Mouse (Mus musculus) gastrocnemius, adult 2 months (tissue): ENCODE measurements around the gene Fbrs. TPM values are rescaled to one million over a fixed set of nuclear protein-coding genes. Genes with fewer than 3 reads are reported as not detected.
"Not testable (repeated sequence)": the region's sequence is repeated elsewhere in the genome, so short reads cannot be mapped to it uniquely, and the experiment has no call there.

Source experiments
- DNase-seq: peaks from one replicate; pipeline ENCODE4 v3.0.0; 2022
- H3K27ac ChIP-seq: fragments of 200-600 bp; 2 replicates; pipeline ENCODE4 v1.8.1; 2022; ENCODE audit warnings: mild to moderate bottlenecking
- H3K4me3 ChIP-seq: fragments of 200-600 bp; 2 replicates; pipeline ENCODE4 v1.8.1; 2022; ENCODE audit warnings: mild to moderate bottlenecking, moderate library complexity
- CTCF ChIP-seq: fragments of 200-600 bp; IDR thresholded peaks from 2 replicates; pipeline ENCODE4 v1.8.1; 2022; ENCODE audit warnings: antibody characterized with exemption, mild to moderate bottlenecking, moderate library complexity
- intact Hi-C: fragments of 180-260 bp; cut with DNase I; formaldehyde crosslinking; loops from one replicate; pipeline ENCODE4 v1.15.1; 2025
- total RNA-seq, 2 experiments: library from RNA; stranded (reverse); gene quantifications; 2 replicates each; pipeline ENCODE4 v1.2.3; 2021

The Fbrs gene
- total RNA-seq, 2 experiments from 2014 or later, result 24.1 to 24.7 TPM

DNA sequence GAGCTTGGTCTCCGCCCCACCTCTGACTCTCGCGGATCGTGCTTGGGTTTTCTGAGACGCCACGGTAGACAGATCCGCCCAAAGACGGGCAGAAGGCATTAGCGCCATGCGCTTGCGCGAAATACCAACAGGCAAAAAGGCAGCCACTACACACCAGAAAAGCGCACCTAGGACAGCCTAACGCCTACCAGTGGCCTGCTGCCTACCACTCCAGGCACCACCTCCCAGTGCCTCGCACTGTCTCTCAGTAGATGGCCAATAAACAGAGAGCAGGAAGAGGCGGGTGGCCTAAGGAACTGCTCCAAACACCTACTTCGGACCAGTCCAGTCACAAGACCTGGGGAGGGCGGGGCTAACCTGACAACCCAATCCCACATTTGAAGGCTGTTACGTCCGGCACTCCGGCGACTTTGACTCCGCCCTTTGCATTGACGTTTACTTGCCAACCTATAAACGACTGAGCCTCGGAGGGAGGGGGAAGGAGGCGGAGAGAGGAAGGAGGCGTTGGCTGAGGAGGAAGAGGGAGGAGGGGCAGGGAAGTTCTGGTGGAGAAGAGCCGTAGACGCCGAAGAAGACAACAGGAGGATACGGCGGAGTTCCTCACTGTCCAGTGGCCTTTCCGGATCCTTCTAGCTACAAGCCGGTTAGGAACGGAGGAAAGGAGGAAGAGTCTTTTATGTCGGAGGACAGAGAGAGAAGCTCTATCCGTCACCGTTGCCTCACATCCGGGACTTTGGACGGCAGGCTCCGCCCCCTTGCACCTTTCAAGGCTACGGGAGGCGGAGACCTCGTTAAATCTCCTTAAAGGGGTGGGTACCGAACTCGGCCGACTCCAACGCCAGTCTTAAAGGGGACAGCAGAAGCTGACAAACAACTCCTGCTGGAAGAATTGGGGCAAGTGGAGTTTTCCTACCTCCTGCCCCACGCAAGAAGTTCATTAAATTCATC is 1.0 kb upstream of the Fbrs start:
- TF ChIP-seq CTCF, result no peak
- peak; percentile 99 for DNase-seq
- intact Hi-C loops, result loop anchor here (2.0 to 10.0 kb wide), 2 partner anchors 33 to 113 kb away; partner anchors contain the start of gene Srcap
- peak overlapping the region; percentile 85 for H3K4me3 ChIP-seq
- H3K27ac ChIP-seq, result peak overlapping the region; percentile 94

DNA sequence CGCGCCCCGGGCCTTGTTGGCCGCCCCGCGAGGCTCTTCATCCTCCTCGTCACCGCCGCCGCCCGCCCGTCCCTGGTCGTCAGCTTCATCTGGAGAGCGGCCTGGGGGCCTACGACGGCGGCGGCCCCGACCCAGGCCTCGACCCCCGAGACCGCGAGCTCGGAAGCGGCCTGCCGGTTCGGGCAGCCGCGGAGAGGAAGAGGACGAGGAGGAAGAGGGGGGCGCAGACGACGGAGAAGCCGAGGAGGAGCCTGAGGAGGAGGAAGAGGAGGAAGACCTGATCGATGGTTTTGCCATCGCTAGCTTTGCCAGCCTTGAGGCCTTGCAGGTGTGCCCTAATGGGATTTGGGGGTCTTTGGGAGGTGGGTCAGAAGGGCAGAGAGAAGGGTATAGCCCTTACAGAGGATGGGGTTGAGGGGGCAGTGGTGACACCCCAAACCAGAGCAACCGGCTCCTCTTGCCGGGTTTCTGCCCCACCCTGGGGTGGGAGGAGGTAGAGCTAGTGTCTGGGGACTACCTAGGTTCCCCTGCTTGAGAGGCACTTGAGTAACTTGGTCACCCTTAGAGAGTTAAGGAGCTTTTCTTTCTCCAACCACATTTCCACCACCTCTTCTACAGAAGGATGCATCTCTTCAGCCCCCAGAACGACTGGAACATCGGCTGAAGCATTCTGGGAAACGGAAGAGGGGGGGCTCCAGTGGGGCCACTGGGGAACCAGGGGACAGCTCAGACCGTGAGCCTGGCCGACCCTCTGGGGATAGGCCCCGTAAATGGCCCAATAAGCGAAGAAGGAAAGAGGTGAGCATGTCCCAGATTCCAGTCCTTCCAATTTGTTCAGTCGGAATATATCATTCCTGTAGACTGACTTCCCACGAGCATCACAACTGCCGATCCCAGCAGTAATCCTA is 573 bp downstream of the Fbrs start:
- Histone ChIP-seq H3K4me3 (peak overlapping the region; percentile 85), H3K27ac (peak overlapping the region; percentile 94)
- no peak for DNase-seq
- no peak for TF ChIP-seq CTCF
- intact Hi-C loops, result loop anchor here (2.0 to 10.0 kb wide), 2 partner anchors 31 to 115 kb away; partner anchors contain the start of gene Srcap

DNA sequence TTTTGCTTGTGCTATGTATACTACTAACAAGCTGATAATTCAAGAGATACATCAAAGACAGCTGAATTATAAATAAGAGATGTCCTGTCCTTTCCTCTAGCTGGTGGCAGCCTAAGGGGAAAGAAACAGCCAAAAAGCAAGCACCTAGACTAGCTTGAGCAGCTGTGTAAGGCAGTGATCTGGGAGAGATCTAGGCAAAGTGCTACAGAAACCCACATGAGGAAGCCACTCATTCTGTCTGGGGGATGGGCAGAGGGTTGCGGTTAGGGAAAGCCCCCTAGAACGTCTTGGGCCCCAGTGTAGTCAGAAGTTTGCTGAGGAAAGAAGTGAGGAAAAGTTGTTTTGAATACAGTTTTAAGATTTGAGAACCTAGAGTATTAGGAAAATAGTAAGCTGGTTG is 1.3 kb downstream of the Fbrs start:
- no peak for TF ChIP-seq CTCF
- peak overlapping the region; percentile 94 for H3K27ac ChIP-seq
- DNase-seq, result no peak
- intact Hi-C loops, result no loop called here
- H3K4me3 ChIP-seq, result peak overlapping the region; percentile 85

DNA sequence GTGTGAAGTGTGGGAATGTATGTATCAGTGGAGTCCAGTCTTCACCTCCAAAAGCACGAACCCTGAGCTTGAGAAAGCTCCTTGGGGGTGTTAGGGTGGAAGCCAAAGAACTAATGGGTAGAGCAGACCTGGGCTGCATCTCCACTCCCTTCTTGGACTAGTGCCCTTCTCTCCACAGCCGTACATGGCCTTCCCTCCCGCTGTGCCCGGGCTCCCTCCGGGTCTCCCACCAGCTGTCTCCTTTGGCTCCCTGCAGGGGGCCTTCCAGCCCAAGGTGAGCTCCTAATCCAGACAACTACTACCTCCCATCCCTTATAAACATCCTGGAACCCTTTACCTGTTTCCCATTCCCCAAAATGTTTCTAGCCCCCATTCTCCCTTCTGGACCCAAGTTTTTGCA is 6.4 kb downstream of the Fbrs start:
- no peak for DNase-seq
- no peak for TF ChIP-seq CTCF
- intact Hi-C loops, result no loop called here
- H3K4me3 ChIP-seq, result no peak overlapping the region
- H3K27ac ChIP-seq, result no peak overlapping the region

DNA sequence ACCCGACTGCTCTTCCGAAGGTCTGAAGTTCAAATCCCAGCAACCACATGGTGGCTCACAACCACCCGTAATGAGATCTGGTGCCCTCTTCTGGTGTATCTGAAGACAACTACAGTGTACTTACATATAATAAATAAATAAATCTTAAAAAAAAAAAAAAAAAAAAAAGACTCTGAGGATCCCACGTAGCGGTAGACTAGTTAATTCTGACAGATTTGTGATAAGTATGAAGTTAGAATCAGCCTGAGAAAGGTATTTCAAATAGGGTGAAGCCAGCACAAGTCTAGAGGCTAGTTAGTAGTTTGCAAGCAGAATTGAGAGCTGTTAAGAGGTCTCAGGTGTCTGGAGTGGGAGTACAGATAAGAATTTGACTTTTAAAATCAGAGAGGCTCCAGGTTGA is 9.4 kb downstream of the Fbrs start:
- DNase-seq, H3K27ac ChIP-seq, intact Hi-C loops, H3K4me3 ChIP-seq: not testable (repeated sequence)

DNA sequence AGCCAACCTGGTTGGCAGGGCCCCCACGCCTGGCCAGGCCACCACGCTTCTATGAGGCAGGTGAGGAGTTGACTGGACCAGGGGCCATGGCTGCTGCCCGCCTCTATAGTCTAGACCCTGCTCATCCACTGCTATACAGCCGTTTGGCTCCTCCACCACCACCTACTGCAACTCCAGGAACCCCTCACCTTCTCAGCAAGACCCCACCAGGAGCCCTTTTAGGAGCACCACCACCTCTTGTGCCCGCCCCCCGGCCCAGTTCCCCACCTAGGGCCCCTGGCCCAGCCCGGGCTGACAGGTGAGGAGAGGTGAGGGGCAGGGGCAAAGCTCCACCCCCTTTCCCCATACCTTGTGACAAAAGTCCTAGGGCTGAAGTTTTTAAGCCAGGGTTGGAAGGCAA is 11.0 kb downstream of the Fbrs start:
- H3K27ac ChIP-seq, result no peak overlapping the region
- no peak for TF ChIP-seq CTCF
- H3K4me3 ChIP-seq, result no peak overlapping the region
- intact Hi-C loops, result no loop called here
- DNase-seq, result no peak

DNA sequence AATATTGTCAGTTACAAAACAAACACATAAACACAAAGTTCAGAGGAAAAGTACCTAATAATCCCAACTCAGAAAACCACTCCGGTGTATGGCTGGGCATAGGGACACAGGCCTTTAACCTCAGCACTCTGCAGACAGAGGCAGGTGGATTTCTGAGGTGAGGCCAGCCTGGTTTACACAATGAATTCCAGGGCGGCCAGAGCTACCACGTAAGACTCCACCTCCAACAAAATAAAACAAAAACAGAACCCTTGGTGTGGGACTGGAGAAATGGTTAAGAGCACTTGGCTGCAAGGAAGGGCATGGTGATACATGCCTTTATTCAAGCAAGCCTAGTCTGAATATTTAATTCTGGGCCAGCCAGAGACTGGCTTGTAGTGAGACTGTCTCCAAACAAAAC is 12.8 kb downstream of the Fbrs start:
- no peak for DNase-seq
- intact Hi-C loops, result no loop called here
- no peak for TF ChIP-seq CTCF
- no peak overlapping the region for H3K27ac ChIP-seq
- H3K4me3 ChIP-seq, result no peak overlapping the region

DNA sequence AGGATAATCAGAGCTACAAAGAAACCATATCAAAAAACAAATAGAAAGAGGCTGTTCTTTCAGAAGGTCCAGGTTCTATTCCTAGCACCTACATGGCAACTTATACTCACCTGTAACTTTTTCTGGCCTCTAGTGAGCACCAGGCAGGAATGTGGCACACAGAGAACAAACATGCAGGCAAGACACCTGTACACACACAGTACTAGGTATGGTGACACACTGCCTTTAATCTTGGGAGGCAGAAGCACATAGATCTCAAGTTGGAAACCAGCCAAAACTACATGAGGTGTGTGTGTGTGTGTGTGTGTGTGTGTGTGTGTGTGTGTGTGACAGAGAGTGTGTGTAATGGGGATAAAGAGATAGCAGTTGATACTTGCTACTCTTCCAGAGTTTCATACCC is 15.6 kb downstream of the Fbrs start:
- intact Hi-C loops, result no loop called here

DNA sequence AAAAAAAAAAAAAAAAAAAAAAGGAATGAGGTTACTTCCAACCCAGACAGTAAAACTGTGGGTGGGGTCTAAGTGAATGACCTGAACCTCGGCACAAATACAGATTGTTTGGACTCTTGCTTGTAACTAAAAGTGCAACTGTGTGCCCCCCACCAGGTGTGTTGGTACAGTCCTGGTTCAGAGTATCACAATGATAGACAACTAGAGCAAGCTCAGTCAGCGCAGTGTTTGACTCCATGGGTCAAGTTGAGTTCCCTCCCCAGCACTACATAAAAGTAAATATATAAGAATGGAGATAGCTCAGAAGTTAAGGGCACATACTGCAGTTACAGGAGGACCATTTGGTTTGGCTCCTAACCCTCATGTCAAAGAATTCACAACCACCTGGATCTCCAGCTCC is 18.4 kb downstream of the Fbrs start:
- H3K4me3 ChIP-seq, result no peak overlapping the region
- no peak overlapping the region for H3K27ac ChIP-seq
- no peak for TF ChIP-seq CTCF
- DNase-seq, result no peak
- intact Hi-C loops, result no loop called here

More for the DNA sequence above, 15.6 kb downstream of the Fbrs start:
- no peak for DNase-seq
- no peak overlapping the region for H3K4me3 ChIP-seq
- TF ChIP-seq CTCF, result no peak
- H3K27ac ChIP-seq, result no peak overlapping the region

DNA sequence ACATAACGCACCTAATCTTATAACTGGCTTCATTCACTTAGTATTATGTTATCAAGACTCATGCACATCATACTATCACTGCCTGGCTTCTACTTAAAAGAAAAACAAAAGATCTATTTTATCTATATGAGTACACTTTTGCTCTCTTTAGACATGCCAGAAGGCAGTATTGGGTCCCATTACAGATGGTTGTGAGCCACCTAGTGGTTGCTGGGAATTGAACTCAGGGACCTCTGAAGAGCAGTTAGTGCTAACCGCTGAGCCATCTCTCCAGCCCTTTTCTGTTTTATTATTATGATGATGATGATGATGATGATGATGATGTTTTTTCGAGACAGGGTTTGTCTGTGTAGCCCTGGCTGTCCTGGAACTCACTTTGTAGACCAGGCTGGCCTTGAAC is 19.4 kb downstream of the Fbrs start:
- no peak overlapping the region for H3K27ac ChIP-seq
- no peak for DNase-seq
- intact Hi-C loops, result loop anchor here (2.0 kb wide), 2 partner anchors 136 to 190 kb away; no protein-coding TSS in a partner anchor
- H3K4me3 ChIP-seq, result no peak overlapping the region
- TF ChIP-seq CTCF, result peak; percentile 69

DNA sequence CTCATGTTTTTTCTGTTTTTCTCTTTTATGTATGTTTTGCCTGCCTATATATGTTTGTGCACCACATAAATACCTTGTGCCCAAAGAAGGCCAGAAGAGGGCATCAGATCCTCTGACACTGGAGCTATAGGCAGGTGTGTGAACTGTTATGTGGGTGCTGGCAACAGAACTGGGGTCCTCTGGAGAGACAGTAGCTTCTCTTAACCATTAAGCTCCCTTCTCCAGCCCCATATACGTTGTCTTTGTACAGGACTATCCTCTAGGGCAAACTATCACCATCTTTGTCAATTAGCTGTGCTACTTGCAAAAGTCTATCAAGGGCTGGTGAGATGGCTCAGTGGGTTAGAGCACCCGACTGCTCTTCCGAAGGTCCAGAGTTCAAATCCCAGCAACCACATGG is 29.3 kb downstream of the Fbrs start:
- no peak for DNase-seq
- TF ChIP-seq CTCF, result no peak
- intact Hi-C loops, result no loop called here
- Histone ChIP-seq H3K27ac (no peak overlapping the region), H3K4me3 (no peak overlapping the region)

DNA sequence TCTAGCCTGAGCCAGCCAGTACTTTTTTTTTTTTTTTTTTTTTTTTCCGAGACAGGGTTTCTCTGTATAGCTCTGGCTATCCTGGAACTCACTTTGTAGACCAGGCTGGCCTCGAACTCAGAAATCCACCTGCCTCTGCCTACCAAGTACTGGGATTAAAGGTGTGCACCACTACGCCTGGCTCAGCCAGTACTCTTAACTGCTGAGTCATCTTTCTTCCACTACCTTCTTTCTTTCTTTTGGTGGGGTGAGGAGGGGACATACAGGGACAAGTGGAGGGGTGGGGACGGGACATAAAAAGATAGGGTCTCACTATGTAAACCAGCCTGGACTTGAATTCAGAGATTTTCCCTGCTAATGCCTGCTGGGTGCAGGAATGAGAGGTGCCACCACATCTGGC is 30.8 kb downstream of the Fbrs start:
- not testable (repeated sequence) for H3K4me3 ChIP-seq, DNase-seq, H3K27ac ChIP-seq
- intact Hi-C loops, result loop anchor here (2.0 to 5.0 kb wide), 2 partner anchors 31 to 77 kb away; partner anchors contain the start of genes Ccdc189, Fbrs and Rnf40

DNA sequence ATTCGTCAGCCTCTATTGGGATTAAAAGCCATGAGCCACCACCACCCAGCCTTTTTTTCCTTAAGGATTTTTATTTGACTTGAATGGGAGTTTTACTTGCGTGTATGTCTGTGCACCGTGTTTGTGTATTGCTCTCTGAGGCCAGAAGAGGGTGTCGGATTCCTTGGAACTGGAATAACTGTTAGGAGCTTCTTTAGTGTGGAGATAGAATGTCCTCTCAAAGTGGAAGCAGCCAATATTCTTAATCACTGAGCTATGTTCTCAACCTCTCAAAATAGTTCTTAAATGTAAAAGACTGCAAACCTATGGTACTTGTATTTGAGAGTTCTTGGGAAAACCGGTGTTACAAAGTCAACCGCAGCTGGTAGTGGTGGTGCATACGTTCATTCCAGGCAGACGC is 32.2 kb downstream of the Fbrs start:
- no peak for DNase-seq
- TF ChIP-seq CTCF, result peak; percentile 46
- Histone ChIP-seq H3K4me3 (peak overlapping the region; percentile 99), H3K27ac (peak overlapping the region; percentile 100)
- intact Hi-C loops, result loop anchor here (2.0 to 5.0 kb wide), 2 partner anchors 32 to 76 kb away; partner anchors contain the start of genes Ccdc189, Fbrs and Rnf40
